Mouse (Mus musculus) lung, postnatal 0 days (tissue): ENCODE measurements around the gene Cd248.

Experiments
- CTCF ChIP-seq: IDR thresholded peaks from 2 replicates; pipeline ENCODE4 v1.5.1; 2016; ENCODE audit warnings: antibody characterized with exemption, mild to moderate bottlenecking
- EP300 ChIP-seq: IDR thresholded peaks from 2 replicates; pipeline ENCODE4 v1.6.1; 2016; ENCODE audit warnings: antibody characterized with exemption, mild to moderate bottlenecking, control low read depth

- TF ChIP-seq CTCF, result no peak
- TF ChIP-seq EP300, result no peak
Measured at GRCm38 (mm10) chr19:5052166-5052822, 15.6 kb upstream of the Cd248 start.
